Mouse (Mus musculus) limb, embryonic 15.5 days (tissue): ENCODE results near the gene Dusp7. TPM values are rescaled to one million over a fixed set of nuclear protein-coding genes. Genes with fewer than 3 reads are reported as not detected.

Source experiments
- ATAC-seq: fragments of 200-750 bp; cut with Nextera tagmentation; 2 replicates; pipeline ENCODE4 v1.8.0; 2017; ENCODE audit warnings: low read depth, moderate TSS enrichment; ENCODE audit not compliant: insufficient number of reproducible peaks, low FRiP score, low TSS enrichment
- H3K27ac ChIP-seq: fragments of 300-500 bp; sonication (generic); 2 replicates; pipeline ENCODE4 v1.5.1; 2015; ENCODE audit warnings: moderate library complexity, mild to moderate bottlenecking, inconsistent platforms
- H3K27me3 ChIP-seq: fragments of 300-500 bp; sonication (generic); 2 replicates; pipeline ENCODE4 v1.6.1; 2015; ENCODE audit warnings: inconsistent platforms
- H3K36me3 ChIP-seq: fragments of 300-500 bp; sonication (generic); 2 replicates; pipeline ENCODE4 v1.6.1; 2015; ENCODE audit warnings: inconsistent platforms
- H3K4me1 ChIP-seq: fragments of 300-500 bp; sonication (generic); 2 replicates; pipeline ENCODE4 v1.6.1; 2015; ENCODE audit warnings: inconsistent platforms
- H3K4me2 ChIP-seq: fragments of 300-500 bp; sonication (generic); 2 replicates; pipeline ENCODE4 v1.6.1; 2015; ENCODE audit warnings: mild to moderate bottlenecking, inconsistent platforms
- H3K4me3 ChIP-seq: fragments of 300-500 bp; sonication (generic); 2 replicates; pipeline ENCODE4 v1.5.1; 2015; ENCODE audit warnings: mild to moderate bottlenecking, inconsistent platforms
- H3K9ac ChIP-seq: fragments of 300-500 bp; sonication (generic); 2 replicates; pipeline ENCODE4 v1.6.1; 2015; ENCODE audit warnings: inconsistent platforms
- H3K9me3 ChIP-seq: fragments of 300-500 bp; sonication (generic); 2 replicates; pipeline ENCODE4 v1.6.1; 2016; ENCODE audit warnings: inconsistent platforms
- WGBS: fragments of 180-500 bp; shearing (Covaris S2); methylation state at CpG from one replicate; pipeline ENCODE4 v1.1.7; 2015; 5-methylcytosine and 5-hydroxymethylcytosine counted together
- polyA plus RNA-seq: library from polyadenylated mRNA; unstranded; fragments of >200 nt; fragmentation: Nextera tagmentation; extraction: Ambion mirVana; gene quantifications from 2 replicates; pipeline ENCODE4 v1.2.1, GENCODE M21; 2015

The Dusp7 gene
- polyA plus RNA-seq, 1 experiment from 2014 or later, result 47.0 TPM

GRCm38 (mm10) chr9:106339730-106340129 lies 28.7 kb upstream of the Dusp7 start:
- no peaks in the 10 kb centered on the region for H3K9me3 ChIP-seq
- peaks cover 78% of the 10 kb centered on the region for H3K4me1 ChIP-seq
- no peak overlapping the region for H3K4me3 ChIP-seq
- ATAC-seq, result no peak
- no peaks in the 10 kb centered on the region for H3K27me3 ChIP-seq
- no peaks in the 10 kb centered on the region for H3K36me3 ChIP-seq
- H3K4me2 ChIP-seq, result no peak overlapping the region
- H3K27ac ChIP-seq, result peak overlapping the region; percentile 93
- H3K9ac ChIP-seq, result no peak overlapping the region
- WGBS, result 58% methylated on average over 4 of the region's 4 CpGs

GRCm38 (mm10) chr9:106340501-106341312 lies 27.7 kb upstream of the Dusp7 start:
- no peaks in the 10 kb centered on the region for H3K27me3 ChIP-seq
- no peaks in the 10 kb centered on the region for H3K36me3 ChIP-seq
- no peak overlapping the region for H3K4me2 ChIP-seq
- peaks cover 88% of the 10 kb centered on the region for H3K4me1 ChIP-seq
- H3K4me3 ChIP-seq, result no peak overlapping the region
- 18% methylated on average over 13 of the region's 13 CpGs for WGBS
- H3K9me3 ChIP-seq, result no peaks in the 10 kb centered on the region
- no peak overlapping the region for H3K9ac ChIP-seq
- ATAC-seq, result no peak
- H3K27ac ChIP-seq, result peak overlapping the region; percentile 93

GRCm38 (mm10) chr9:106341313-106341686 lies 27.1 kb upstream of the Dusp7 start:
- 24% methylated on average over 3 of the region's 3 CpGs for WGBS
- H3K4me2 ChIP-seq, result no peak overlapping the region
- H3K4me1 ChIP-seq, result peaks cover 91% of the 10 kb centered on the region
- no peak overlapping the region for H3K4me3 ChIP-seq
- no peaks in the 10 kb centered on the region for H3K36me3 ChIP-seq
- H3K9ac ChIP-seq, result no peak overlapping the region
- peak overlapping the region; percentile 93 for H3K27ac ChIP-seq
- no peaks in the 10 kb centered on the region for H3K9me3 ChIP-seq
- no peak for ATAC-seq
- no peaks in the 10 kb centered on the region for H3K27me3 ChIP-seq

GRCm38 (mm10) chr9:106342573-106342972 lies 25.9 kb upstream of the Dusp7 start:
- Histone ChIP-seq H3K36me3 (no peaks in the 10 kb centered on the region), H3K9me3 (no peaks in the 10 kb centered on the region), H3K4me1 (peaks cover 91% of the 10 kb centered on the region), H3K4me2 (no peak overlapping the region), H3K9ac (no peak overlapping the region), H3K27me3 (no peaks in the 10 kb centered on the region), H3K4me3 (no peak overlapping the region), H3K27ac (peak overlapping the region; percentile 17)
- 92% methylated on average over 9 of the region's 9 CpGs for WGBS
- ATAC-seq, result no peak

DNA sequence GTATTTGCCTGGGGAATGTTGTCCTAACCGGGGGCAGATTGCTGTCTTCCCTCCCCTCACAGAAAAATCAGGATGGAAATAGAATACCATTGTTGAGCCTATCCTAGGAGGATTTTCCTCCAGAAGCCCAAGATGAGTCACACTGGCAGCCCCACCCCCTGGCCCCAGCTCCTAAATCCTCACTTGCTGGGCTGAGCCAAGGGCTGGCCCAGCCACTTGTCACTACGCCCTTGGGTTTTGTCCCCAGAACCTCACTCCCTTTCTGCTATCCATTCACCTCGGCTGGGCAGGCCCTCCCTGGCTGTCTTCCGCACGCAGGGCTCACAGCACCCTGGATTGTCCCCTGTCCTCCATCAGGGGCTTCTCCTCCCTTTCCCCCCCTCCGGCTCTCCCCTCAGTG lies 23.3 kb upstream of the Dusp7 start:
- no peak overlapping the region for H3K4me3 ChIP-seq
- peak overlapping the region; percentile 74 for H3K27ac ChIP-seq
- WGBS, result 36% methylated on average over 6 of the region's 6 CpGs
- no peak overlapping the region; the same call in 1 of the 2 replicates for H3K4me2 ChIP-seq
- peaks cover 89% of the 10 kb centered on the region for H3K4me1 ChIP-seq
- H3K9me3 ChIP-seq, result no peaks in the 10 kb centered on the region
- no peaks in the 10 kb centered on the region for H3K36me3 ChIP-seq
- H3K27me3 ChIP-seq, result no peaks in the 10 kb centered on the region
- no peak for ATAC-seq
- no peak overlapping the region for H3K9ac ChIP-seq

- no peak overlapping the region; the same call in 1 of the 2 replicates for H3K4me2 ChIP-seq
- WGBS, result 39% methylated on average over 6 of the region's 6 CpGs
- peak overlapping the region; percentile 74 for H3K27ac ChIP-seq
- H3K9me3 ChIP-seq, result no peaks in the 10 kb centered on the region
- H3K9ac ChIP-seq, result no peak overlapping the region
- peaks cover 89% of the 10 kb centered on the region for H3K4me1 ChIP-seq
- ATAC-seq, result no peak
- no peak overlapping the region for H3K4me3 ChIP-seq
- no peaks in the 10 kb centered on the region for H3K27me3 ChIP-seq
- H3K36me3 ChIP-seq, result no peaks in the 10 kb centered on the region
Observed at GRCm38 (mm10) chr9:106345630-106346029, 22.8 kb upstream of the Dusp7 start.

DNA sequence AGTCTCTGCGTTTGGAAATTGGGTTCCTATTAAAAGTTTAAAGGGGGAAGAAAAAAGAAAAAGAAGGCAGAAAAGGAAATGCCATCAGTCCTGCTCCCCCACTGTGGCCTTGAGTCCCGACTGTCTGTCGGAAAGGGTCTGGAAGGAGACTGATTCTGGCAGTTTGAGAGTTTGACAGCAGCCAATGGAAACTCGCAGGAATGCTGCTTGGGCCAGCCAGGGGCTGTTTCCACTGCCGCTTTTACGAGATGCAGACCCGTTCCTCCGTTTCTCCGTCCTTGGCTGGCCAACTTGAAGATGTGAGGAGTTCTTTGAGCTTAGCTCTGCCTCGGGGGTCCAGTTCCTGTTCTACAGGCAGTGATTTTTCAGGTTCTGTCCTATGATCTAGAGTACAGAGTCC lies 20.2 kb upstream of the Dusp7 start:
- peak overlapping the region; percentile 94 for H3K27ac ChIP-seq
- peaks cover 92% of the 10 kb centered on the region for H3K4me1 ChIP-seq
- no peak overlapping the region for H3K9ac ChIP-seq

GRCm38 (mm10) chr9:106349075-106349474 lies 19.4 kb upstream of the Dusp7 start:
- Histone ChIP-seq H3K27me3 (no peaks in the 10 kb centered on the region), H3K4me3 (no peak overlapping the region), H3K9ac (no peak overlapping the region), H3K4me1 (peaks cover 97% of the 10 kb centered on the region), H3K9me3 (no peaks in the 10 kb centered on the region), H3K27ac (peak overlapping the region; percentile 94), H3K36me3 (no peaks in the 10 kb centered on the region), H3K4me2 (peak overlapping the region; percentile 22; the same call in 1 of the 2 replicates)
- 0 out of 2 replicates have a peak, but pooled peaks have one; percentile 33 for ATAC-seq
- WGBS, result 40% methylated on average over 2 of the region's 2 CpGs

More for the DNA sequence above, 20.2 kb upstream of the Dusp7 start:
- 11% methylated on average over 10 of the region's 10 CpGs for WGBS
- Histone ChIP-seq H3K4me3 (no peak overlapping the region), H3K36me3 (no peaks in the 10 kb centered on the region), H3K9me3 (no peaks in the 10 kb centered on the region), H3K27me3 (no peaks in the 10 kb centered on the region), H3K4me2 (peak overlapping the region; percentile 22)
- ATAC-seq, result peak; percentile 72

DNA sequence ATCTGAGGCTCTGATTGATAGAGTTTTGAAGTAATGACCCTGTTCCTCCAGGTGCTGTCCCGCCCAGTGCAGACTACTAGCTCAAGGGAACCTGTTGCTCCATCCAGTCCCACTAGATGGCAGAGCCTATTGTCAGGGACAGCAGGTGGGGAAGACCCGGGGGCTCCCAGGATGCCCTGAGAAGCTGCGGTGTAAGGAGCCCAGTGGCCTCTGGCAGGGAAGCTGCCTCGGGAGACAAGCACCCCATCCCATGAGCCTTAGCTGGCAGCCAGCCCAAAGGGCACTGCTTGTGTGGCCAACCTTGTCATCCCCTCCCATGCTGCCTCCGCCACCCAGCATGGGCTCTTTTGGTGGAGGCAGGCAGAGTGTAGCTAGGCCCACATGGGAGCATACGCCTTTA lies 17.3 kb upstream of the Dusp7 start:
- WGBS, result 63% methylated on average over 6 of the region's 6 CpGs
- Histone ChIP-seq H3K27me3 (no peaks in the 10 kb centered on the region), H3K9me3 (no peaks in the 10 kb centered on the region), H3K4me2 (no peak overlapping the region), H3K27ac (peak overlapping the region; percentile 94), H3K4me3 (no peak overlapping the region), H3K4me1 (peaks cover 97% of the 10 kb centered on the region), H3K36me3 (no peaks in the 10 kb centered on the region), H3K9ac (no peak overlapping the region)
- ATAC-seq, result no peak

- Histone ChIP-seq H3K27ac (peak overlapping the region; percentile 94), H3K4me2 (no peak overlapping the region), H3K27me3 (no peaks in the 10 kb centered on the region), H3K9ac (no peak overlapping the region), H3K4me1 (peaks cover 99% of the 10 kb centered on the region), H3K9me3 (no peaks in the 10 kb centered on the region), H3K36me3 (no peaks in the 10 kb centered on the region), H3K4me3 (no peak overlapping the region)
- ATAC-seq, result no peak
- 14% methylated on average over 6 of the region's 6 CpGs for WGBS
Observed at GRCm38 (mm10) chr9:106353779-106354178, 14.7 kb upstream of the Dusp7 start.

- ATAC-seq, result no peak
- Histone ChIP-seq H3K27me3 (no peaks in the 10 kb centered on the region), H3K9me3 (no peaks in the 10 kb centered on the region), H3K4me1 (peaks cover 99% of the 10 kb centered on the region), H3K9ac (no peak overlapping the region), H3K36me3 (no peaks in the 10 kb centered on the region), H3K4me3 (no peak overlapping the region), H3K27ac (peak overlapping the region; percentile 94), H3K4me2 (no peak overlapping the region)
- 66% methylated on average over 6 of the region's 6 CpGs for WGBS
Observed at GRCm38 (mm10) chr9:106354810-106355209, 13.6 kb upstream of the Dusp7 start.

- no peak overlapping the region for H3K9ac ChIP-seq
- H3K9me3 ChIP-seq, result no peaks in the 10 kb centered on the region
- H3K27me3 ChIP-seq, result no peaks in the 10 kb centered on the region
- no peaks in the 10 kb centered on the region for H3K36me3 ChIP-seq
- peaks cover 97% of the 10 kb centered on the region for H3K4me1 ChIP-seq
- ATAC-seq, result no peak
- no peak overlapping the region for H3K4me3 ChIP-seq
- WGBS, result 39% methylated on average over 10 of the region's 10 CpGs
- H3K4me2 ChIP-seq, result no peak overlapping the region
- H3K27ac ChIP-seq, result peak overlapping the region; percentile 94
Observed at GRCm38 (mm10) chr9:106355217-106355974, 13.0 kb upstream of the Dusp7 start.
